Mouse (Mus musculus): ENCODE measurements around the gene Sik1. TPM values are rescaled to one million over a fixed set of nuclear protein-coding genes. Genes with fewer than 3 reads are reported as not detected.

Sik1 gene
- polyA plus RNA-seq, 1 experiment from 2014 or later: 11.2 TPM

GRCm38 (mm10) chr17:31879406-31879805 lies 23.8 kb upstream of the Sik1 start:
- H3K4me2 ChIP-seq: no peak overlapping the region
- H3K4me1 ChIP-seq (replicated peaks; ENCODE audit: control insufficient read depth, insufficient read depth, low read length): peaks cover 2% of the 10 kb centered on the region
- no peak overlapping the region for H3K4me3 ChIP-seq (ENCODE audit: low read depth, low read length)
- DNase-seq (ENCODE audit: low spot score) (no peak), ATAC-seq (replicated peaks; ENCODE audit: low FRiP score) (no peak)
- H3K36me3 ChIP-seq (ENCODE audit: control insufficient read depth, insufficient read depth, low read length): no peaks in the 10 kb centered on the region
- H3K9ac ChIP-seq (ENCODE audit: low read depth, low read length): no peak overlapping the region
- no peaks in the 10 kb centered on the region for H3K9me3 ChIP-seq (ENCODE audit: control insufficient read depth, low read length)
- 74% methylated on average over 10 of the region's 10 CpGs for WGBS
- H3K27ac ChIP-seq (ENCODE audit: low read depth, low read length): no peak overlapping the region
- H3K27me3 ChIP-seq (replicated peaks; ENCODE audit: control insufficient read depth, insufficient read depth, low read length): no peaks in the 10 kb centered on the region

DNA sequence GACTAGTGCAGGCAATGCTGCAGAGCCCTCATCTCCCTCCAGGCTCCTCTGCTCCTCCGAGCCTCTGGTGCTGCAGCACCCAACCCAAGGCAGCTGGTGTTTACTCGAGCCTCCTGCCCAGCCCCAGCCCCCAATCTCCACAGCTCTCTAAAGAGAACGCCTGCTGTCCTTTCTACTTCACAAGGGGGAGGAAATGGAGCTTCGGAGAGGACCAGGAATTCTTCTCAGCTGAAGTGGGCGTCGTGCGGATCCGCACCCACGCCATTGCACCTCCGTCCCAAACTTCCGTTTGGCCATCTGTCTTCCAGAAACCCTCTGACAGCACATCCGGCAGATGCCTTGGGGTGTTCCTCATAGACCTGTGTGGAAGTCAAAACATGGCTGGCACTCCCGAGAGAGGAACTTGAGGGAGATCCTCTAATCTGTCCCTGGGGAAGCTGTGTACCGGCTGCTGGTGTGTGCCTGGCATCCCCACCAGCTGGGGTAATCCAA lies 22.1 kb upstream of the Sik1 start:
- Histone ChIP-seq H3K4me2 (no peak overlapping the region), H3K36me3 (ENCODE audit: control insufficient read depth, insufficient read depth, low read length) (no peaks in the 10 kb centered on the region), H3K4me1 (replicated peaks; ENCODE audit: control insufficient read depth, insufficient read depth, low read length) (peaks cover 4% of the 10 kb centered on the region), H3K9me3 (ENCODE audit: control insufficient read depth, low read length) (no peaks in the 10 kb centered on the region), H3K27me3 (replicated peaks; ENCODE audit: control insufficient read depth, insufficient read depth, low read length) (no peaks in the 10 kb centered on the region), H3K4me3 (ENCODE audit: low read depth, low read length) (no peak overlapping the region), H3K9ac (ENCODE audit: low read depth, low read length) (no peak overlapping the region), H3K27ac (ENCODE audit: low read depth, low read length) (no peak overlapping the region)
- ATAC-seq (replicated peaks; ENCODE audit: low FRiP score): no peak
- no peak for DNase-seq (ENCODE audit: low spot score)
- WGBS: 39% methylated on average over 14 of the region's 14 CpGs

- no peaks in the 10 kb centered on the region for H3K9me3 ChIP-seq (ENCODE audit: control insufficient read depth, low read length)
- no peak overlapping the region for H3K27ac ChIP-seq (ENCODE audit: low read depth, low read length)
- H3K4me1 ChIP-seq (replicated peaks; ENCODE audit: control insufficient read depth, insufficient read depth, low read length): peaks cover 4% of the 10 kb centered on the region
- ATAC-seq (replicated peaks; ENCODE audit: low FRiP score) (no peak), DNase-seq (ENCODE audit: low spot score) (no peak)
- H3K27me3 ChIP-seq (replicated peaks; ENCODE audit: control insufficient read depth, insufficient read depth, low read length): no peaks in the 10 kb centered on the region
- WGBS: 75% methylated on average over 4 of the region's 4 CpGs
- no peak overlapping the region for H3K9ac ChIP-seq (ENCODE audit: low read depth, low read length)
- no peak overlapping the region for H3K4me3 ChIP-seq (ENCODE audit: low read depth, low read length)
- no peaks in the 10 kb centered on the region for H3K36me3 ChIP-seq (ENCODE audit: control insufficient read depth, insufficient read depth, low read length)
- H3K4me2 ChIP-seq: no peak overlapping the region
Measured at GRCm38 (mm10) chr17:31877181-31877581, 21.6 kb upstream of the Sik1 start.

- H3K36me3 ChIP-seq (ENCODE audit: control insufficient read depth, insufficient read depth, low read length): no peaks in the 10 kb centered on the region
- H3K27ac ChIP-seq (ENCODE audit: low read depth, low read length): no peak overlapping the region
- WGBS: 77% methylated on average over 3 of the region's 3 CpGs
- DNase-seq (ENCODE audit: low spot score) (no peak), ATAC-seq (replicated peaks; ENCODE audit: low FRiP score) (no peak)
- H3K4me1 ChIP-seq (replicated peaks; ENCODE audit: control insufficient read depth, insufficient read depth, low read length): peaks cover 4% of the 10 kb centered on the region
- H3K27me3 ChIP-seq (replicated peaks; ENCODE audit: control insufficient read depth, insufficient read depth, low read length): no peaks in the 10 kb centered on the region
- no peak overlapping the region for H3K9ac ChIP-seq (ENCODE audit: low read depth, low read length)
- no peak overlapping the region for H3K4me2 ChIP-seq
- H3K9me3 ChIP-seq (ENCODE audit: control insufficient read depth, low read length): no peaks in the 10 kb centered on the region
- H3K4me3 ChIP-seq (ENCODE audit: low read depth, low read length): no peak overlapping the region
Measured at GRCm38 (mm10) chr17:31876775-31877174, 21.2 kb upstream of the Sik1 start.

- Histone ChIP-seq H3K9me3 (ENCODE audit: control insufficient read depth, low read length) (no peaks in the 10 kb centered on the region), H3K36me3 (ENCODE audit: control insufficient read depth, insufficient read depth, low read length) (no peaks in the 10 kb centered on the region), H3K27ac (ENCODE audit: low read depth, low read length) (no peak overlapping the region), H3K4me1 (replicated peaks; ENCODE audit: control insufficient read depth, insufficient read depth, low read length) (peaks cover 13% of the 10 kb centered on the region), H3K4me3 (ENCODE audit: low read depth, low read length) (no peak overlapping the region), H3K9ac (ENCODE audit: low read depth, low read length) (no peak overlapping the region), H3K4me2 (no peak overlapping the region), H3K27me3 (replicated peaks; ENCODE audit: control insufficient read depth, insufficient read depth, low read length) (no peaks in the 10 kb centered on the region)
- DNase-seq (ENCODE audit: low spot score): no peak
- no peak for ATAC-seq (replicated peaks; ENCODE audit: low FRiP score)
- 76% methylated on average over 10 of the region's 10 CpGs for WGBS
Measured at GRCm38 (mm10) chr17:31875326-31875930, 19.8 kb upstream of the Sik1 start.

DNA sequence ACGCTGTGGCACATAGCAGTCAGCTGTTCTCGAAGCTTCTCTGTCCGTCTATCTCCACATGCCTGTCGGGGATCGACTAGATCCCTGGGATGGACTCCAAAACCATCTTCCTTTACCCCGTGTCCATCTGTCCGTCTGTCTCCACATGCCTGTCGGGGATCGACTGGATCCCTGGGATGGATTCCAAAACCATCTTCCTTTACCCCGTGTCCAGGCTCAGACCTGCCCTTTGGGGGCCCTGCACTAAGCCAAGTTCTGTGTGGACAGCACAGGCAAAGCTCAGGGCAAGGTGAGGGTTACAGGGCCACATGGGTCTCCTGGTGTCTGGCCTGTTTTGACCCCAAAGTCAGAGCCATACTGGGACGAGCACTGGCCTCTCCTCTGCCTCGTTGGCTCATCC lies 19.1 kb upstream of the Sik1 start:
- Histone ChIP-seq H3K4me2 (no peak overlapping the region), H3K36me3 (ENCODE audit: control insufficient read depth, insufficient read depth, low read length) (no peaks in the 10 kb centered on the region), H3K27ac (ENCODE audit: low read depth, low read length) (no peak overlapping the region), H3K4me3 (ENCODE audit: low read depth, low read length) (no peak overlapping the region), H3K9me3 (ENCODE audit: control insufficient read depth, low read length) (no peaks in the 10 kb centered on the region), H3K9ac (ENCODE audit: low read depth, low read length) (no peak overlapping the region), H3K27me3 (replicated peaks; ENCODE audit: control insufficient read depth, insufficient read depth, low read length) (no peaks in the 10 kb centered on the region), H3K4me1 (replicated peaks; ENCODE audit: control insufficient read depth, insufficient read depth, low read length) (peaks cover 14% of the 10 kb centered on the region)
- no peak for ATAC-seq (replicated peaks; ENCODE audit: low FRiP score)
- no peak for DNase-seq (ENCODE audit: low spot score)
- 86% methylated on average over 12 of the region's 12 CpGs for WGBS

GRCm38 (mm10) chr17:31873973-31874372 lies 18.4 kb upstream of the Sik1 start:
- H3K4me3 ChIP-seq (ENCODE audit: low read depth, low read length): no peak overlapping the region
- H3K27me3 ChIP-seq (replicated peaks; ENCODE audit: control insufficient read depth, insufficient read depth, low read length): no peaks in the 10 kb centered on the region
- no peak for ATAC-seq (replicated peaks; ENCODE audit: low FRiP score)
- no peaks in the 10 kb centered on the region for H3K36me3 ChIP-seq (ENCODE audit: control insufficient read depth, insufficient read depth, low read length)
- no peak overlapping the region for H3K9ac ChIP-seq (ENCODE audit: low read depth, low read length)
- no peaks in the 10 kb centered on the region for H3K9me3 ChIP-seq (ENCODE audit: control insufficient read depth, low read length)
- peaks cover 14% of the 10 kb centered on the region for H3K4me1 ChIP-seq (replicated peaks; ENCODE audit: control insufficient read depth, insufficient read depth, low read length)
- 58% methylated on average over 8 of the region's 8 CpGs for WGBS
- H3K4me2 ChIP-seq: no peak overlapping the region
- DNase-seq (ENCODE audit: low spot score): no peak
- no peak overlapping the region for H3K27ac ChIP-seq (ENCODE audit: low read depth, low read length)

GRCm38 (mm10) chr17:31873185-31873870 lies 17.7 kb upstream of the Sik1 start:
- H3K4me3 ChIP-seq (ENCODE audit: low read depth, low read length): no peak overlapping the region
- H3K27ac ChIP-seq (ENCODE audit: low read depth, low read length): no peak overlapping the region
- no peak overlapping the region for H3K4me2 ChIP-seq
- no peaks in the 10 kb centered on the region for H3K9me3 ChIP-seq (ENCODE audit: control insufficient read depth, low read length)
- peaks cover 14% of the 10 kb centered on the region for H3K4me1 ChIP-seq (replicated peaks; ENCODE audit: control insufficient read depth, insufficient read depth, low read length)
- H3K36me3 ChIP-seq (ENCODE audit: control insufficient read depth, insufficient read depth, low read length): no peaks in the 10 kb centered on the region
- ATAC-seq (replicated peaks; ENCODE audit: low FRiP score) (no peak), DNase-seq (ENCODE audit: low spot score) (no peak)
- WGBS: 67% methylated on average over 8 of the region's 8 CpGs
- no peak overlapping the region for H3K9ac ChIP-seq (ENCODE audit: low read depth, low read length)
- H3K27me3 ChIP-seq (replicated peaks; ENCODE audit: control insufficient read depth, insufficient read depth, low read length): no peaks in the 10 kb centered on the region

DNA sequence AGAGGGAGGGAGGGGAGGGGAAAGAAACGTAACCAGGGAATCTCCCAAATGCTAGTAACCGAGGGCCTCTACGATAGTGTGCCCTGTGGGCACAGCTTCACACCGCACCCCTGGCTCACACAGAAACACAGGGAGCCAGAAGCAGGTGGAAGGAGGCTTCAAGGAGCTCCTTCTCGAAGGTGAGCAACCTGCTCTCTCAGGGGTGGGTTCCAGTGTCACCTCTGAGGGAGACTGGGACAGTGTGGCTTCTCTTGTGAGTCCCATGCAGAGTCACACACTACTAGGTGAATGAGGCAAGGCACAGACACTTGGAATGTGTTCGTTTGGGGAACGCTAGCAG lies 17.2 kb upstream of the Sik1 start:
- no peaks in the 10 kb centered on the region for H3K36me3 ChIP-seq (ENCODE audit: control insufficient read depth, insufficient read depth, low read length)
- H3K27me3 ChIP-seq (replicated peaks; ENCODE audit: control insufficient read depth, insufficient read depth, low read length): no peaks in the 10 kb centered on the region
- DNase-seq (ENCODE audit: low spot score) (no peak), ATAC-seq (replicated peaks; ENCODE audit: low FRiP score) (no peak)
- no peak overlapping the region for H3K27ac ChIP-seq (ENCODE audit: low read depth, low read length)
- no peak overlapping the region for H3K4me2 ChIP-seq
- no peaks in the 10 kb centered on the region for H3K9me3 ChIP-seq (ENCODE audit: control insufficient read depth, low read length)
- no peak overlapping the region for H3K4me3 ChIP-seq (ENCODE audit: low read depth, low read length)
- 58% methylated on average over 7 of the region's 7 CpGs for WGBS
- no peak overlapping the region for H3K9ac ChIP-seq (ENCODE audit: low read depth, low read length)
- H3K4me1 ChIP-seq (replicated peaks; ENCODE audit: control insufficient read depth, insufficient read depth, low read length): peaks cover 12% of the 10 kb centered on the region
